ENCODE assay signal across 8 mouse cellular contexts in the genomic region with DNA sequence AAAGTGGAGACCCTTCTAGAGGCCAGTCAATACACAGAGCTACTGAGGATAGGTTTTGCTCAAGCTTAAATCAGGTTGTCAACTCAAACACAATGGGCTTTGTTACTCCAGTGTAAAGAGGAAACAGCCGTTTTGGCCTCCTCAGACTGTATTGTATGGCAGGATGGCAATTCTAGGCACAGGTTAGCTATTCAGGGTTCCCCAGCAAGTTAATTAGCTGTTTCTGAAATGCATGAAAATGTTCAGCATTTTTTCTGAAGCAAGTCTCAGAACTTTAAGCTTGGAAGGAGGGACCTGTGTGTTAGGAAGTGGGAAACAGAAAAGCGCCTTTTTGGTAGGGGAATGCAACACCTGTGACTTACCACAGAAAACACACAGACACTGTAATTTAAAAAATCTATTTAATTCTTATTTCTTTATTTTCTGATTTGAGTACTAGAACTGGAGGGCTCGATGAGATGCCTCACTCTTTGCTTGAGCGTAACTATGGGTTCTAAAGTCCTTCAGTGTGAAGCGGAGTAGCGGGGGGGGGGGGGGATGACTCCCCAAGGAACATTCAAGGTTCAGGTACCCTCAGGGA. TPM values are rescaled to one million over a fixed set of nuclear protein-coding genes. Genes with fewer than 3 reads are reported as not detected.
DNase-seq lines count a peak whose midpoint lies in the region; ATAC-seq and TF ChIP-seq lines count a peak whose summit lies in the region.

No protein-coding gene starts in this region.

- no peaks in the 10 kb centered on the region for H3K27me3 ChIP-seq in testis, adult 2 months (ENCODE audit: control insufficient read depth, insufficient read depth, low read length)
- H3K27me3 ChIP-seq in kidney, postnatal 0 days (ENCODE audit: insufficient read depth, low read length): no peaks in the 10 kb centered on the region
- H3K27me3 ChIP-seq in midbrain, embryonic 16.5 days (ENCODE audit: control insufficient read depth, insufficient read depth, low read depth, low read length): no peaks in the 10 kb centered on the region

- H3K4me3 ChIP-seq in testis, adult 2 months (ENCODE audit: control insufficient read depth, low read depth, low read length): peak overlapping the region; percentile 18
- peak overlapping the region; percentile 73 for H3K4me3 ChIP-seq in kidney, postnatal 0 days (replicated peaks; ENCODE audit: low read depth, low read length)
- peak overlapping the region; percentile 52 for H3K4me3 ChIP-seq in midbrain, embryonic 16.5 days (ENCODE audit: low read depth, low read length)

- peaks cover 3% of the 10 kb centered on the region for H3K4me1 ChIP-seq in testis, adult 2 months (ENCODE audit: control insufficient read depth, insufficient read depth, low read length)
- H3K4me1 ChIP-seq in kidney, postnatal 0 days (replicated peaks; ENCODE audit: insufficient read depth, low read length): peaks cover 7% of the 10 kb centered on the region; the same call in 1 of the 2 replicates
- H3K4me1 ChIP-seq in midbrain, embryonic 16.5 days (ENCODE audit: control insufficient read depth, insufficient read depth, low read length): peaks cover 7% of the 10 kb centered on the region

- no peaks in the 10 kb centered on the region for H3K36me3 ChIP-seq in testis, adult 2 months (ENCODE audit: control insufficient read depth, insufficient read depth, low read length)
- H3K36me3 ChIP-seq in kidney, postnatal 0 days (ENCODE audit: insufficient read depth, low read length): no peaks in the 10 kb centered on the region
- H3K36me3 ChIP-seq in midbrain, embryonic 16.5 days (ENCODE audit: control insufficient read depth, insufficient read depth, low read length): no peaks in the 10 kb centered on the region

- peak overlapping the region; percentile 84 for H3K9ac ChIP-seq in kidney, postnatal 0 days (ENCODE audit: low read depth, low read length)
- peak overlapping the region; percentile 87 for H3K9ac ChIP-seq in midbrain, embryonic 16.5 days (ENCODE audit: low read depth, low read length)

- no peak for TF ChIP-seq POLR2A in testis, adult 2 months (IDR thresholded peaks at IDR 0.05; ENCODE audit: control insufficient read depth, low read depth, low read length)

- no peaks in the 10 kb centered on the region for H3K9me3 ChIP-seq in kidney, postnatal 0 days (replicated peaks; ENCODE audit: low read length)
- no peaks in the 10 kb centered on the region for H3K9me3 ChIP-seq in midbrain, embryonic 16.5 days (replicated peaks; ENCODE audit: control insufficient read depth, low read length, poor library complexity, severe bottlenecking)

- DNase-seq in testis, postnatal 14 days (ENCODE audit: low spot score): no peak
- DNase-seq in heart, adult 9 months (ENCODE audit: low spot score in 2 of 2): peak; percentile 18 to 36
- DNase-seq in kidney, postnatal 0 days (ENCODE audit: low spot score): peak; percentile 53
- DNase-seq in right cerebral cortex, adult 18-20 months: no peak
- no peak for DNase-seq in spleen, postnatal 10 days (ENCODE audit: low spot score in 2 of 2)
- DNase-seq in layer of hippocampus, postnatal 25 days (ENCODE audit: extremely low spot score in 1 of 2, low spot score in 1 of 2): no peak

- no peak for TF ChIP-seq CTCF in testis, adult 2 months (IDR thresholded peaks at IDR 0.05; ENCODE audit: control insufficient read depth, insufficient read depth, insufficient replicate concordance, low read depth, low read length)
- TF ChIP-seq CTCF in kidney, postnatal 0 days (IDR thresholded peaks at IDR 0.05; ENCODE audit: low read depth): no peak

- no peak for ATAC-seq in kidney, postnatal 0 days (replicated peaks; ENCODE audit: low FRiP score, low read depth)
- ATAC-seq in midbrain, embryonic 16.5 days: no peak

- H3K4me2 ChIP-seq in kidney, postnatal 0 days (ENCODE audit: low read length): peak overlapping the region; percentile 72
- H3K4me2 ChIP-seq in midbrain, embryonic 16.5 days (ENCODE audit: low read length): peak overlapping the region; percentile 50

- WGBS in kidney, postnatal 0 days: 2% methylated on average over 6 of the region's 6 CpGs
- WGBS in midbrain, embryonic 16.5 days: 2% methylated on average over 6 of the region's 6 CpGs

- peak overlapping the region; percentile 44; the same call in 1 of the 2 replicates for H3K27ac ChIP-seq in testis, adult 2 months (ENCODE audit: control insufficient read depth, insufficient read depth, low read depth, low read length)
- H3K27ac ChIP-seq in kidney, postnatal 0 days: peak overlapping the region; percentile 98
- peak overlapping the region; percentile 100 for H3K27ac ChIP-seq in midbrain, embryonic 16.5 days (ENCODE audit: low read length)

RNA-seq across cellular contexts. Expression of gene Pik3r3, which starts 1.3 kb away (rescaled TPM):
- polyA plus RNA-seq in testis, adult 2 months (2012; rRNA removed): 46.5 TPM in 2 replicates
- 13.9 and 18.6 TPM in 2 replicates for polyA plus RNA-seq in kidney, postnatal 0 days (2015; fragmentation: Nextera tagmentation; extraction: Ambion mirVana)
- polyA plus RNA-seq in midbrain, embryonic 16.5 days (2015; fragmentation: Nextera tagmentation; extraction: Ambion mirVana): 80.5 and 94.2 TPM in 2 replicates
- total RNA-seq in layer of hippocampus, postnatal 25 days (2021): 10 to 100 TPM; 40.1 to 41.7 TPM

RNA-seq across cellular contexts. Expression of gene Gm49337, which starts 47.0 kb away (rescaled TPM):
- polyA plus RNA-seq in testis, adult 2 months (2012; rRNA removed): not detected in 2 replicates
- polyA plus RNA-seq in kidney, postnatal 0 days (2015; fragmentation: Nextera tagmentation; extraction: Ambion mirVana): not detected in 2 replicates
- polyA plus RNA-seq in midbrain, embryonic 16.5 days (2015; fragmentation: Nextera tagmentation; extraction: Ambion mirVana): not detected in 2 replicates
- 1 to 10 TPM in 1 of 2 experiments, not detected in 1; 2.9 TPM for total RNA-seq in layer of hippocampus, postnatal 25 days (2021)

RNA-seq across cellular contexts. Expression of gene 1700042G07Rik, which starts 47.0 kb away (rescaled TPM):
- 696 and 816 TPM in 2 replicates for polyA plus RNA-seq in testis, adult 2 months (2012; rRNA removed)
- polyA plus RNA-seq in kidney, postnatal 0 days (2015; fragmentation: Nextera tagmentation; extraction: Ambion mirVana): not detected in 2 replicates
- polyA plus RNA-seq in midbrain, embryonic 16.5 days (2015; fragmentation: Nextera tagmentation; extraction: Ambion mirVana): not detected in 2 replicates
- not detected for total RNA-seq in layer of hippocampus, postnatal 25 days (2021)

RNA-seq across cellular contexts. Expression of gene Tspan1, which starts 52.8 kb away (rescaled TPM):
- 4.3 TPM in 2 replicates for polyA plus RNA-seq in testis, adult 2 months (2012; rRNA removed)
- 16.5 and 20.0 TPM in 2 replicates for polyA plus RNA-seq in kidney, postnatal 0 days (2015; fragmentation: Nextera tagmentation; extraction: Ambion mirVana)
- polyA plus RNA-seq in midbrain, embryonic 16.5 days (2015; fragmentation: Nextera tagmentation; extraction: Ambion mirVana): not detected in 2 replicates
- total RNA-seq in layer of hippocampus, postnatal 25 days (2021): not detected

Comparison
In these comparisons a context has a peak if more than half of its experiments do, and no peak if none do; other contexts are left out.
1. H3K27ac ChIP-seq: peak in every context shown above with its lines; median percentile 100 in midbrain, embryonic 16.5 days; 98 in kidney, postnatal 0 days; 44 in testis, adult 2 months.
2. H3K4me3 ChIP-seq: peak in every context shown above with its lines; median percentile 73 in kidney, postnatal 0 days; 52 in midbrain, embryonic 16.5 days; 18 in testis, adult 2 months.
3. DNase-seq: peak in heart, adult 9 months (2 of 2) and kidney, postnatal 0 days (single experiment); none in testis, postnatal 14 days (single experiment), right cerebral cortex, adult 18-20 months (single experiment), spleen, postnatal 10 days (0 of 2) and layer of hippocampus, postnatal 25 days (0 of 2).
4. RNA of gene 1700042G07Rik, which starts 47.0 kb away (polyA plus RNA-seq): 696 to 816 TPM in testis, adult 2 months; not detected in kidney, postnatal 0 days and not detected in midbrain, embryonic 16.5 days; every median in the first group is over 100 times any median in the second.